Mouse (Mus musculus) forelimb bud, embryonic 11.5 days (tissue): ENCODE data around the gene Enam.
A peak's percentile ranks its signal among the peaks of the same experiment; 100 is the strongest.
"Not testable (repeated sequence)": the region's sequence is repeated elsewhere in the genome, so short reads cannot be mapped to it uniquely, and the experiment has no call there.

Experiments
- DNase-seq: peaks from one replicate; pipeline ENCODE4 v3.0.0-alpha.2; 2012; ENCODE audit warnings: low read depth, low spot score

Gene Enam

GRCm38 (mm10) chr5:88487675-88488074, at the start of gene Enam:
Enam (plus strand) TSS chr5:88487975.
- no peak for DNase-seq

- no peak for DNase-seq
Observed at GRCm38 (mm10) chr5:88455691-88456090, 32.1 kb upstream of the Enam start, which contains the start of gene Ambn. Ambn (plus strand) TSS chr5:88455991.

- no peak for DNase-seq
Observed at GRCm38 (mm10) chr5:88467471-88467870, 20.3 kb upstream of the Enam start.

GRCm38 (mm10) chr5:88468807-88469704, 18.7 kb upstream of the Enam start:
- no peak for DNase-seq

GRCm38 (mm10) chr5:88489004-88489403, 1.2 kb downstream of the Enam start:
- DNase-seq = no peak

GRCm38 (mm10) chr5:88491111-88491510, 3.3 kb downstream of the Enam start:
- no peak for DNase-seq

- peak; percentile 4 for DNase-seq
Observed at GRCm38 (mm10) chr5:88499781-88500180, 12.0 kb downstream of the Enam start.

- DNase-seq = no peak
Observed at GRCm38 (mm10) chr5:88508555-88508954, 20.8 kb downstream of the Enam start.

- no peak for DNase-seq
Observed at GRCm38 (mm10) chr5:88508990-88509389, 21.2 kb downstream of the Enam start.

GRCm38 (mm10) chr5:88519232-88519631, 31.5 kb downstream of the Enam start:
- peak; percentile 51 for DNase-seq

- DNase-seq = no peak
Observed at GRCm38 (mm10) chr5:88527657-88528056, 39.9 kb downstream of the Enam start, which contains the start of gene Jchain. Jchain (minus strand) TSS chr5:88527891.

- no peak for DNase-seq
Observed at GRCm38 (mm10) chr5:88530908-88531307, 43.1 kb downstream of the Enam start.

GRCm38 (mm10) chr5:88534697-88535096, 46.9 kb downstream of the Enam start:
- DNase-seq = no peak

- no peak for DNase-seq
Observed at GRCm38 (mm10) chr5:88540845-88541244, 53.1 kb downstream of the Enam start.

- peak; percentile 56 for DNase-seq
Observed at GRCm38 (mm10) chr5:88542651-88543282, 55.0 kb downstream of the Enam start.

- not testable (repeated sequence) for DNase-seq
Observed at GRCm38 (mm10) chr5:88544411-88544810, 56.6 kb downstream of the Enam start.

- no peak for DNase-seq
Observed at GRCm38 (mm10) chr5:88545536-88545935, 57.8 kb downstream of the Enam start.

GRCm38 (mm10) chr5:88553271-88554085, 65.7 kb downstream of the Enam start:
- DNase-seq = no peak

- DNase-seq = peak; percentile 99
Observed at GRCm38 (mm10) chr5:88554086-88554886, 66.5 kb downstream of the Enam start, which contains the start of gene Utp3. Utp3 (plus strand) TSS chr5:88554462.
